Mouse (Mus musculus): ENCODE data around the gene Nfxl1.

GRCm38 (mm10) chr5:72491232-72491631 lies 68.3 kb downstream of the Nfxl1 start:
- TF ChIP-seq POLR2A (IDR thresholded peaks at IDR 0.05; ENCODE audit: insufficient read length, low read depth) = no peak
- TF ChIP-seq TCF12 (IDR thresholded peaks at IDR 0.05; ENCODE audit: insufficient read depth, poor library complexity, severe bottlenecking) = no peak
- TF ChIP-seq MYOD1 (IDR thresholded peaks at IDR 0.05; ENCODE audit: control insufficient read depth in 1 of 3, insufficient read length in 2 of 3, low read depth in 2 of 3) = no peak
- no peak for TF ChIP-seq USF1 (IDR thresholded peaks at IDR 0.05; ENCODE audit: low read depth)
- TF ChIP-seq MAX (IDR thresholded peaks at IDR 0.05; ENCODE audit: low read depth) = no peak
- no peak for TF ChIP-seq TCF3 (IDR thresholded peaks at IDR 0.05; ENCODE audit: insufficient read length, low read depth)
- TF ChIP-seq POLR2AphosphoS2 (IDR thresholded peaks at IDR 0.05; ENCODE audit: insufficient read length, low read depth) = no peak
- no peak for TF ChIP-seq E2F4 (IDR thresholded peaks at IDR 0.05; ENCODE audit: insufficient read depth)

Data from myocyte (in vitro differentiated cells).